Mouse (Mus musculus) forebrain, embryonic 12.5 days (tissue): ENCODE results near the gene Cd2ap. TPM values are rescaled to one million over a fixed set of nuclear protein-coding genes. Genes with fewer than 3 reads are reported as not detected.
"Not testable (repeated sequence)": the region's sequence is repeated elsewhere in the genome, so short reads cannot be mapped to it uniquely, and the experiment has no call there.

Source experiments
- ATAC-seq: fragments of 200-750 bp; cut with Nextera tagmentation; 2 replicates; pipeline ENCODE4 v1.8.0; 2017; ENCODE audit warnings: moderate TSS enrichment; ENCODE audit not compliant: low FRiP score
- H3K27ac ChIP-seq: fragments of 300-500 bp; sonication (generic); 2 replicates; pipeline ENCODE4 v1.5.1; 2016; ENCODE audit warnings: mild to moderate bottlenecking
- H3K27me3 ChIP-seq: fragments of 300-500 bp; sonication (generic); 2 replicates; pipeline ENCODE4 v1.6.1; 2016; ENCODE audit warnings: mild to moderate bottlenecking
- H3K36me3 ChIP-seq: fragments of 300-500 bp; sonication (generic); replicated peaks from 2 replicates; pipeline ENCODE4 v1.6.1; 2016; ENCODE audit warnings: mild to moderate bottlenecking
- H3K4me1 ChIP-seq: fragments of 300-500 bp; sonication (generic); 2 replicates; pipeline ENCODE4 v1.6.1; 2016
- H3K4me2 ChIP-seq: fragments of 300-500 bp; sonication (generic); 2 replicates; pipeline ENCODE4 v1.6.1; 2016; ENCODE audit warnings: mild to moderate bottlenecking, moderate library complexity
- H3K4me3 ChIP-seq: fragments of 300-500 bp; sonication (generic); replicated peaks from 2 replicates; pipeline ENCODE4 v1.5.1; 2016; ENCODE audit warnings: mild to moderate bottlenecking
- H3K9ac ChIP-seq: fragments of 300-500 bp; sonication (generic); 2 replicates; pipeline ENCODE4 v1.6.1; 2016; ENCODE audit warnings: mild to moderate bottlenecking
- H3K9me3 ChIP-seq: fragments of 300-500 bp; sonication (generic); 2 replicates; pipeline ENCODE4 v1.6.1; 2016
- WGBS: fragments of 180-500 bp; shearing (Covaris S2); methylation state at CpG from one replicate; pipeline ENCODE4 v1.1.7; 2016; 5-methylcytosine and 5-hydroxymethylcytosine counted together
- polyA plus RNA-seq: library from polyadenylated mRNA; unstranded; fragments of >200 nt; fragmentation: Nextera tagmentation; extraction: Ambion mirVana; gene quantifications from 2 replicates; pipeline ENCODE4 v1.2.1, GENCODE M21; 2016

Cd2ap gene
- polyA plus RNA-seq = 10.7 and 14.2 TPM in 2 replicates

DNA sequence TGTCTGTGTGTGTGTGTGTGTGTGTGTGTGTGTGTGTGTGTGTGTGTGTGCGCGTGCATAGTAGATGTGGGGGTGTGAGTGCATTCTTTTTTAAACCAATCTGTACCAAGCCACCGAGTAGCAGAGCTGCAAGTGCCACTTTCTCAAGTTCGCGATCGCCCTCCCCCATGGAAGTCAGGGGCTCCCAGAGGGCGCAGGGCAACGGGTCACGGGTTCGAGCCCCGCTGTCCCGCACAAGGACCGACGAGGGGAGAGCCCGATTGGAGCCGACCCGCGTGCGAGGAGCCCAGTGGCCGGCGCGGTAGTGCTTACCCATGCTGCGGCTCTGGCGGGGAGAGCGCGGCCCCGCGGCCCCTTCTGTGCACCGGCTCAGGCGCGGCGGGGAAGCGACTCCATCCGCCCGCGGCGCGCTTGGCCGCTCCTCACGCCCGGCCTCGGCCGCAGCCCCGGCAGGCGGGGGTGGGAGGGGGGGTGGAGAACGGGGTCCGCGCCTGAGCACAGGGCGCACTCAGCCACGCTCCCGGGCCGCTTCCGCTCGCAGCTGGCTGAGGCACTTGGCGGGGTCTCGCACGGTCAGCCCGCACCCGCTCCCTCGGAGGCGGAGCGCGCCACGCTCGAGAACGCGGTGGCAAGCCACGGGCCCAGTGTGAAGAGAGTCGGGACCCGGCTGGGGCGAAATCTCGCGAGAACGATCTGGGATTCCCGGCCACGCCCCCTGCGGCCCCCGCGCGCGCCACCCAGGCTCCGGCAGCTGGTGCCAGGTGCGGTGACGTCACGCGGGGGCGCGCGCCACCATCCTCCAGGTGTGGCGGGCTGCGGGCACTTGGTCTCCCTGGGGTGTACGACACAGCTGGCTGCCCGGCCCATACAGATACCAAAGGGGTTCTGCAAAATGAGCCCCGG lies at the start of gene Cd2ap:
Cd2ap (minus strand) TSS at position 665 of the 903 bp plus-strand sequence.
- Histone ChIP-seq H3K36me3 (no peaks in the 10 kb centered on the region), H3K4me3 (peak within 1 kb of the TSS; percentile 84), H3K27me3 (no peaks in the 10 kb centered on the region), H3K27ac (peak within 1 kb of the TSS; percentile 91), H3K9ac (peak within 1 kb of the TSS; percentile 91), H3K4me1 (peaks cover 10% of the 10 kb centered on the region), H3K4me2 (peak within 1 kb of the TSS; percentile 80), H3K9me3 (no peaks in the 10 kb centered on the region)
- WGBS = under 1% methylated on average over 61 of the region's 94 CpGs
- ATAC-seq = peak; percentile 97

- Histone ChIP-seq H3K27me3 (no peaks in the 10 kb centered on the region), H3K9ac (no peak overlapping the region), H3K4me3 (no peak overlapping the region), H3K9me3 (no peaks in the 10 kb centered on the region), H3K36me3 (no peaks in the 10 kb centered on the region), H3K4me1 (no peaks in the 10 kb centered on the region), H3K4me2 (no peak overlapping the region), H3K27ac (no peak overlapping the region)
- WGBS = 95% methylated on average over 5 of the region's 5 CpGs
- ATAC-seq = no peak
These were observed 48.3 kb upstream of the Cd2ap start for GRCm38 (mm10) chr17:42924731-42925130.

GRCm38 (mm10) chr17:42918810-42919209 lies 42.3 kb upstream of the Cd2ap start:
- no peaks in the 10 kb centered on the region for H3K36me3 ChIP-seq
- H3K27ac ChIP-seq = no peak overlapping the region
- no peaks in the 10 kb centered on the region for H3K4me1 ChIP-seq
- H3K9me3 ChIP-seq = no peaks in the 10 kb centered on the region
- no peak overlapping the region for H3K4me3 ChIP-seq
- H3K4me2 ChIP-seq = no peak overlapping the region
- WGBS = 91% methylated on average over 9 of the region's 9 CpGs
- no peak overlapping the region for H3K9ac ChIP-seq
- ATAC-seq = no peak
- H3K27me3 ChIP-seq = no peaks in the 10 kb centered on the region

DNA sequence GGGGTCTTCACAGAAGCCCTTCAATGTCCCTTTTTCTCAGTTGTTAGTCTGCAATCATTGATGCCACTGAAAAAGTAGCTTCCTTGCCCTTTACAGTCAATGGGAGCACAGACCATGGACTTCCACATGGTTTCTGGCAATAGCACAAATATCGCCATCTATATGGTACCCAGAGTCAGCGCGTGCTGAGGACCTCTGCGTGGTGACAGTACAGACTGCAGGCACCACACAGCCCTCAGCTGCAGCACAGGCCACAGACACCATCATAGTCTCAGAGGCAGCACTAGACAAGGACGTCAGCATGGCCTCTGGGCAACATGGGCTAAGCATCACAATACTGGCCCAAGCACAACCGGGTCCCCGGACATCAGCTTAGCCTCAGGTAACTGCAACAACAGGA lies 38.3 kb upstream of the Cd2ap start:
- Histone ChIP-seq H3K9me3 (no peaks in the 10 kb centered on the region), H3K9ac (no peak overlapping the region), H3K4me3 (no peak overlapping the region), H3K27me3 (no peaks in the 10 kb centered on the region), H3K36me3 (no peaks in the 10 kb centered on the region), H3K27ac (no peak overlapping the region), H3K4me2 (no peak overlapping the region), H3K4me1 (no peaks in the 10 kb centered on the region)
- 92% methylated on average over 7 of the region's 7 CpGs for WGBS
- no peak for ATAC-seq

- Histone ChIP-seq H3K27me3 (no peaks in the 10 kb centered on the region), H3K9me3 (no peaks in the 10 kb centered on the region), H3K4me2 (no peak overlapping the region), H3K36me3 (no peaks in the 10 kb centered on the region), H3K4me3 (no peak overlapping the region), H3K27ac (no peak overlapping the region), H3K9ac (no peak overlapping the region), H3K4me1 (no peaks in the 10 kb centered on the region)
- 91% methylated on average over 6 of the region's 6 CpGs for WGBS
- no peak for ATAC-seq
These were observed 35.7 kb upstream of the Cd2ap start for GRCm38 (mm10) chr17:42912193-42912592.

DNA sequence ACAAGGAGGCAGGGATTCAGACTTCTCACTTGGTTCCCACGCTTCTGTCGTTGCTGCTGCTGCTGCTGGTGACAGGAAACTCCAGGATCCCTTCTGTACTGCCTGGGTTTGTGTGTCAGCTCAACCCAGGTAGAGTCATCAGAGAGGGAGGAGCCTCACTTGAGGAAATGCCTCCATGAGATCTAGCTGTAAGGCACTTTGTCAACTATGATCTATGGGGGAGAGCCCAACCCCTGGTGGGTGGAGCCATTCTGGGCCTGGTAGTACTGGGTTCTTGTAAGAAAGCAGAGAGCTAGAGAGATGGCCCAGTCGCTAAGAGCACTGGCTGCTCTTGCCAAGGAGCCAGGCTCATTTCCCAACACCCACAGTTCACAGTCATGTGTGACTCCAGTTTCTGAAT lies 34.0 kb upstream of the Cd2ap start:
- no peak overlapping the region for H3K27ac ChIP-seq
- no peaks in the 10 kb centered on the region for H3K9me3 ChIP-seq
- no peak overlapping the region for H3K4me3 ChIP-seq
- H3K4me2 ChIP-seq = no peak overlapping the region
- no peak for ATAC-seq
- 88% methylated on average over 3 of the region's 3 CpGs for WGBS
- H3K36me3 ChIP-seq = no peaks in the 10 kb centered on the region
- H3K4me1 ChIP-seq = no peaks in the 10 kb centered on the region
- H3K27me3 ChIP-seq = no peaks in the 10 kb centered on the region
- H3K9ac ChIP-seq = no peak overlapping the region

DNA sequence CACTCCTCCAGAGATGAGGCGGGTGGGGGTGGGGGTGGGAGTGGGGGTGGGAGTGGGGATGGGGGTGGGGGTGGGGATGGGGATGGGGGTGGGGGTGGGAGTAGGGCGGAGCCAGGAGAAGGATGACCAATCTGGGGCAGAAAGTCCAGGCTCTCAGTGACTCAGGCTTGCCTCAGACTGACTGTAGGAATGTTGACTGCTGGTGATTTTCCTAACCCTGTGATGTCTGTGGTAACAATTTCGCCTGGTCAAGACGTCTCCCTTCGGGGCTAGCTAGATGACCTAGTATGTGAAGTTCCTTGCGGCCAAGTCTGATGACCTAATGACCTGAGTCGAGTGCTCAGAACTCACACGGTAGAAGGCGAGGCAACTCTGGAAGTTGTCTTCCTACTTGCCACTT lies 32.9 kb upstream of the Cd2ap start:
- Histone ChIP-seq H3K9me3 (no peaks in the 10 kb centered on the region), H3K9ac (no peak overlapping the region), H3K27me3 (no peaks in the 10 kb centered on the region), H3K4me2 (no peak overlapping the region), H3K4me1 (no peaks in the 10 kb centered on the region), H3K27ac (no peak overlapping the region), H3K4me3 (no peak overlapping the region), H3K36me3 (no peaks in the 10 kb centered on the region)
- ATAC-seq = no peak
- 88% methylated on average over 9 of the region's 9 CpGs for WGBS

DNA sequence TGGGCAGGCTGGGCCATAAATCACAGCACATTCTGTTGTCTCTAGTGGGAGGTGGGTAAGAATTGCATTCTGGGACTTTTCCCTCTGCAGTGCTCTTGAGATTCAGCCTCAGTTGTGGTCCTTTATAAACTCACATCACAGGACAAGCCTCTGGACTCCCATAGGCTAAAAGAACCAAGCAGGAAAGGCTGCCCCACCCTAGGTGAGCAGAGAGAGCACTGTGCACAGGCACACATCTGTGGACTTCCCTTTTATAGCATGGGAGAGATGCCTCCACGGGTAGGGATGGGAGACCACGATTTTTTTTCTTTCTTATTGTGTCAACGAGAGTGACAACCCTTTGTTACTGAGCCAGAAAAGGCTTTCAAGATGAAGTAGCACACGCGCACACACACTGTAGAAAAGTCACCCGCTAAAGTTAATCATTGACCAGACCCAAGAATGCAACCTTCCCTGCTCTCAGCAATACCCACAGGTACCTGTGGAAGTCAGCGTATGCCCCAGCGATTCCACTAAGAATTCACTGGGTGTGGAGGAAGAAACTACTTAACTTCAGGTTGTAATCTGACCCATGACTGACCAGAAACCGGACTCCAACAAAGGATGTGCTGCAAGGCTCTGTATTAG lies 32.4 kb upstream of the Cd2ap start:
- Histone ChIP-seq H3K4me3 (no peak overlapping the region), H3K9ac (no peak overlapping the region), H3K27me3 (no peaks in the 10 kb centered on the region), H3K9me3 (no peaks in the 10 kb centered on the region), H3K4me2 (no peak overlapping the region), H3K36me3 (no peaks in the 10 kb centered on the region), H3K4me1 (no peaks in the 10 kb centered on the region), H3K27ac (no peak overlapping the region)
- ATAC-seq = no peak
- 82% methylated on average over 9 of the region's 9 CpGs for WGBS

GRCm38 (mm10) chr17:42908136-42908535 lies 31.7 kb upstream of the Cd2ap start:
- 93% methylated on average over 3 of the region's 3 CpGs for WGBS
- Histone ChIP-seq H3K4me2 (no peak overlapping the region), H3K9ac (no peak overlapping the region), H3K27me3 (no peaks in the 10 kb centered on the region), H3K27ac (no peak overlapping the region), H3K4me3 (no peak overlapping the region), H3K4me1 (no peaks in the 10 kb centered on the region), H3K36me3 (no peaks in the 10 kb centered on the region), H3K9me3 (no peaks in the 10 kb centered on the region)
- no peak for ATAC-seq

GRCm38 (mm10) chr17:42906456-42906855 lies 30.0 kb upstream of the Cd2ap start:
- not testable (repeated sequence) for H3K9me3 ChIP-seq, H3K36me3 ChIP-seq, H3K27me3 ChIP-seq, H3K27ac ChIP-seq, H3K4me1 ChIP-seq, H3K9ac ChIP-seq, H3K4me2 ChIP-seq, ATAC-seq, H3K4me3 ChIP-seq
- 90% methylated on average over 1 of the region's 1 CpGs for WGBS

- Histone ChIP-seq H3K9me3 (no peaks in the 10 kb centered on the region), H3K4me3 (no peak overlapping the region), H3K27me3 (no peaks in the 10 kb centered on the region), H3K36me3 (no peaks in the 10 kb centered on the region), H3K9ac (no peak overlapping the region), H3K27ac (no peak overlapping the region), H3K4me2 (no peak overlapping the region), H3K4me1 (no peaks in the 10 kb centered on the region)
- no peak for ATAC-seq
- WGBS = 81% methylated on average over 6 of the region's 6 CpGs
These were observed 29.5 kb upstream of the Cd2ap start for GRCm38 (mm10) chr17:42905919-42906318.

GRCm38 (mm10) chr17:42900795-42901194 lies 24.3 kb upstream of the Cd2ap start:
- 86% methylated on average over 2 of the region's 2 CpGs for WGBS
- no peak overlapping the region for H3K27ac ChIP-seq
- H3K4me1 ChIP-seq = no peaks in the 10 kb centered on the region
- 0 out of 2 replicates have a peak, but pooled peaks cover 12% of the 10 kb centered on the region for H3K9me3 ChIP-seq
- no peak overlapping the region for H3K4me3 ChIP-seq
- no peak overlapping the region for H3K4me2 ChIP-seq
- no peaks in the 10 kb centered on the region for H3K36me3 ChIP-seq
- no peaks in the 10 kb centered on the region for H3K27me3 ChIP-seq
- ATAC-seq = no peak
- no peak overlapping the region for H3K9ac ChIP-seq

DNA sequence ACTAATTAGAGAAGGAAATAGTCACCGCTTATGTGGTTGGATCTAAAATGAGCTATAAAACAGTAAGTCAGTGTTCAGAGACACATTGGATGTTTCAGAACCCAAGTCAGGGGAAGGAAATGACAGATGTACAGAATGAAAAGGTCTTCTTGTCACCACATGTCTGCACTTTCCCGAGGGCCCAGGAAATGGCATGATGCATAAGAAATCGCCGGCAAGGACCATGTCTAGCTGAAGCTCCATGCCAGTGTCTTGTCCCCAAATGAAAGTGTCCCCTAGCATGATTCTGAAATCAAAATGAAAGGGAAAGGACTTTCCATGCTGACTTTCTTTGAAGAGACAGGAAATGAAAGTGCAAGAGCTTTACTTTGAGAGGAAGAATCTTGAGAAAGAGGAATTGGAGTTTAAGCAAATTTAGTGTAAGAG lies 10.8 kb upstream of the Cd2ap start:
- no peak overlapping the region for H3K9ac ChIP-seq
- H3K27me3 ChIP-seq = no peaks in the 10 kb centered on the region
- WGBS = 87% methylated on average over 4 of the region's 4 CpGs
- H3K4me3 ChIP-seq = no peak overlapping the region
- no peaks in the 10 kb centered on the region for H3K36me3 ChIP-seq
- no peaks in the 10 kb centered on the region for H3K9me3 ChIP-seq
- H3K4me1 ChIP-seq = no peaks in the 10 kb centered on the region
- H3K27ac ChIP-seq = no peak overlapping the region
- no peak for ATAC-seq
- no peak overlapping the region for H3K4me2 ChIP-seq
